8 mouse cellular contexts compared by ENCODE assay signal in the genomic region with DNA sequence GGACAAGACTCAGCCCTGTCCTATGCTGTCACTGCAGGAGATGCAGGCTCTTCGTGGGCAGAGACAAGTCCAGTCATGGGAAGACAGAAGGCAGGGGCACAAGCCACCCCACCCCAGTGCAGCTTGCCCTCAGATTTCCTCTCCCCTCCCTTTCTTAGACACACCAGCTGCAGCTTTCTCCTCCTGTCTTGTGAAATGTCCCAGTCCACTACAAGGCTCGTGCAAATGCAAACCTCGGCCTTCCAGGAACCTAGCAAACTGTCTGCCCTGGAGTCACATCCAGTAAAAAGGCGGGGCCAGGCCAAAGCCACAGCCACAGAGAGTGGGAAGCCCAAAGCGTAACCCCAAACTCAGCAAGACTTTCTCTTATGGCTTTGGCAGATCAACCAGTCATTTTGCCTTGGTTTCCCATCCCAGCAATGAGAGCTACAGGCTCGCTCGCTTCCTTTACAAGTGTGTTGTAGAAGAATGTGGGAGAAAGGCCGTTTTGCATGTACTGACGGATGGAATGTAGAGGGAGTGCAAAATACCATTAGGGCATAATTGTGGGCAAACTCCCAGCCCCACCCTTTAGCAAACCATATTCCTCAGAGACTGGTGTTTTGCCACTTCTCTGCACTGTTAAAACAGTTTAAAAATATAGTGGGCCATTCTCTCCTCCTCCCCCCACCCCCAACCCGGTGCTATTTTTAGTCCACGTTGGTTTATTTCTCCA.
DNase-seq lines count a peak whose midpoint lies in the region; ATAC-seq and TF ChIP-seq lines count a peak whose summit lies in the region.

No protein-coding gene starts in this region.

- no peak overlapping the region for H3K4me2 ChIP-seq in kidney, postnatal 0 days (ENCODE audit: low read length)

- in situ Hi-C loops in ES-E14 (cut with MboI; ENCODE audit: low sequenced_read_pairs in 2 of 2, unreplicated experiment in 2 of 2) = no loop called here

- no peaks in the 10 kb centered on the region for H3K36me3 ChIP-seq in kidney, postnatal 0 days (ENCODE audit: insufficient read depth, low read length)
- no peaks in the 10 kb centered on the region for H3K36me3 ChIP-seq in ES-E14 (ENCODE audit: control insufficient read depth, insufficient read depth, low read length, poor library complexity, severe bottlenecking)

- no peak overlapping the region for H3K9ac ChIP-seq in kidney, postnatal 0 days (ENCODE audit: low read depth, low read length)
- peak overlapping the region; percentile 42; the same call in 1 of the 2 replicates for H3K9ac ChIP-seq in ES-E14 (ENCODE audit: insufficient read depth, low read depth, low read length, poor library complexity, severe bottlenecking)

- H3K4me3 ChIP-seq in kidney, postnatal 0 days (replicated peaks; ENCODE audit: low read depth, low read length) = no peak overlapping the region
- H3K4me3 ChIP-seq in ES-E14 (ENCODE audit: insufficient read depth in 1 of 2, low read depth in 1 of 2, low read length in 2 of 2, poor library complexity in 1 of 2, severe bottlenecking in 1 of 2) = no peak overlapping the region

- no peak for TF ChIP-seq CTCF in kidney, postnatal 0 days (IDR thresholded peaks at IDR 0.05; ENCODE audit: low read depth)

- H3K27ac ChIP-seq in kidney, postnatal 0 days = peak overlapping the region; percentile 50
- H3K27ac ChIP-seq in ES-E14 (ENCODE audit: insufficient read depth, low read depth, low read length, poor library complexity, severe bottlenecking) = 0 out of 2 replicates have a peak overlapping the region, but pooled peaks have one; percentile 49

- H3K27me3 ChIP-seq in kidney, postnatal 0 days (ENCODE audit: insufficient read depth, low read length) = no peaks in the 10 kb centered on the region

- no peak for DNase-seq in kidney, postnatal 0 days (ENCODE audit: low spot score)
- DNase-seq in kidney, adult 11 months = no peak
- no peak for DNase-seq in ES-E14 (ENCODE audit: low read depth, low spot score)
- DNase-seq in lung, postnatal 14 days = peak; percentile 47
- no peak for DNase-seq in cerebellum, postnatal 36 days
- DNase-seq in right cerebral cortex, postnatal 10 days (ENCODE audit: low spot score in 2 of 2) = no peak
- DNase-seq in right cerebral cortex, postnatal 4 days = no peak

- H3K4me1 ChIP-seq in kidney, postnatal 0 days (replicated peaks; ENCODE audit: insufficient read depth, low read length) = 0 out of 2 replicates have a peak, but pooled peaks cover 9% of the 10 kb centered on the region
- peaks cover 27 to 32% of the 10 kb centered on the region in 2 experiments for H3K4me1 ChIP-seq in ES-E14 (ENCODE audit: control insufficient read depth in 2 of 2, insufficient read depth in 2 of 2, low read length in 2 of 2, poor library complexity in 1 of 2)

- ATAC-seq in kidney, postnatal 0 days (replicated peaks; ENCODE audit: low FRiP score, low read depth) = no peak
- peak; percentile 87 for ATAC-seq in granulocyte monocyte progenitor cell, adult 5-6 weeks (replicated peaks; ENCODE audit: poor library complexity, severe bottlenecking)

- 50% methylated on average over 11 of the region's 11 CpGs for WGBS in kidney, postnatal 0 days

- H3K9me3 ChIP-seq in kidney, postnatal 0 days (replicated peaks; ENCODE audit: low read length) = no peaks in the 10 kb centered on the region
- no peaks in the 10 kb centered on the region for H3K9me3 ChIP-seq in ES-E14 (ENCODE audit: control insufficient read depth, insufficient read depth, low read depth, low read length)

TF ChIP-seq in ES-E14, 5 proteins besides CTCF, POLR2A, EP300 and RAD21:
- no peak for TF ChIP-seq ZC3H11A (IDR thresholded peaks at IDR 0.05; ENCODE audit: borderline replicate concordance, low read depth, low read length)
